Mouse (Mus musculus) liver, embryonic 16.5 days (tissue): ENCODE data around the gene Eml5. TPM values are rescaled to one million over a fixed set of nuclear protein-coding genes. Genes with fewer than 3 reads are reported as not detected.

Experiments
- ATAC-seq: fragments of 200-750 bp; cut with Nextera tagmentation; 2 replicates; pipeline ENCODE4 v1.8.0; 2017; ENCODE audit warnings: low read depth, mild to moderate bottlenecking, moderate number of reproducible peaks, moderate library complexity
- H3K27ac ChIP-seq: fragments of 300-500 bp; sonication (generic); 2 replicates; pipeline ENCODE4 v1.5.1; 2014; ENCODE audit warnings: mild to moderate bottlenecking, low read length
- H3K27me3 ChIP-seq: fragments of 300-500 bp; sonication (generic); 2 replicates; pipeline ENCODE4 v1.6.1; 2014; ENCODE audit warnings: low read depth, low read length, mixed read lengths; ENCODE audit not compliant: control insufficient read depth, insufficient read depth
- H3K36me3 ChIP-seq: fragments of 300-500 bp; sonication (generic); 2 replicates; pipeline ENCODE4 v1.6.1; 2014; ENCODE audit warnings: mild to moderate bottlenecking; ENCODE audit not compliant: control insufficient read depth, insufficient read depth
- H3K4me1 ChIP-seq: fragments of 300-500 bp; sonication (generic); 2 replicates; pipeline ENCODE4 v1.6.1; 2014; ENCODE audit warnings: low read depth, low read length, mixed read lengths; ENCODE audit not compliant: control insufficient read depth
- H3K4me2 ChIP-seq: fragments of 300-500 bp; sonication (generic); 2 replicates; pipeline ENCODE4 v1.6.1; 2014; ENCODE audit warnings: low read depth, low read length, mixed read lengths
- H3K4me3 ChIP-seq: fragments of 300-500 bp; sonication (generic); 2 replicates; pipeline ENCODE4 v1.5.1; 2014; ENCODE audit warnings: low read depth, mild to moderate bottlenecking, low read length
- H3K9ac ChIP-seq: fragments of 300-500 bp; sonication (generic); 2 replicates; pipeline ENCODE4 v1.6.1; 2014; ENCODE audit warnings: low read depth, low read length
- H3K9me3 ChIP-seq: fragments of 300-500 bp; sonication (generic); replicated peaks from 2 replicates; pipeline ENCODE4 v1.6.1; 2016; ENCODE audit warnings: low read length; ENCODE audit not compliant: control insufficient read depth
- WGBS: fragments of 180-500 bp; shearing (Covaris S2); extraction: QIAGEN DNeasy Blood & Tissue Kit; methylation state at CpG from one replicate; pipeline ENCODE4 v1.1.7; 2014; ENCODE audit not compliant: insufficient replicate concordance; 5-methylcytosine and 5-hydroxymethylcytosine counted together
- polyA plus RNA-seq: library from polyadenylated mRNA; unstranded; fragments of >200 nt; fragmentation: Nextera tagmentation; extraction: Ambion mirVana; gene quantifications from 2 replicates; pipeline ENCODE4 v1.2.1, GENCODE M21; 2015

Eml5 gene
- polyA plus RNA-seq, 1 experiment from 2014 or later, result 0.37 TPM

- Histone ChIP-seq H3K36me3 (peaks cover 32% of the 10 kb centered on the region), H3K9ac (no peak overlapping the region)
Measured at GRCm38 (mm10) chr12:98757636-98758035, 143.6 kb downstream of the Eml5 start.

GRCm38 (mm10) chr12:98747380-98747753, 153.9 kb downstream of the Eml5 start:
- H3K4me2 ChIP-seq, result peak overlapping the region; percentile 67
- H3K27me3 ChIP-seq, result no peaks in the 10 kb centered on the region
- peak overlapping the region; percentile 85 for H3K9ac ChIP-seq
- no peaks in the 10 kb centered on the region for H3K9me3 ChIP-seq
- peak overlapping the region; percentile 87 for H3K4me3 ChIP-seq
- peak overlapping the region; percentile 90 for H3K27ac ChIP-seq
- WGBS, result under 1% methylated on average over 14 of the region's 14 CpGs
- no peaks in the 10 kb centered on the region for H3K36me3 ChIP-seq
- H3K4me1 ChIP-seq, result peaks cover 11% of the 10 kb centered on the region
- no peak for ATAC-seq

More at GRCm38 (mm10) chr12:98757636-98758035, 143.6 kb downstream of the Eml5 start:
- Histone ChIP-seq H3K27me3 (no peaks in the 10 kb centered on the region), H3K4me3 (no peak overlapping the region), H3K4me1 (no peaks in the 10 kb centered on the region), H3K27ac (no peak overlapping the region), H3K4me2 (no peak overlapping the region), H3K9me3 (no peaks in the 10 kb centered on the region)
- 76% methylated on average over 6 of the region's 6 CpGs for WGBS
- ATAC-seq, result no peak

- Histone ChIP-seq H3K27me3 (no peaks in the 10 kb centered on the region), H3K27ac (peak within 1 kb of the TSS; percentile 90), H3K9me3 (no peaks in the 10 kb centered on the region), H3K36me3 (no peaks in the 10 kb centered on the region), H3K4me2 (peak within 1 kb of the TSS; percentile 67), H3K4me1 (peaks cover 11% of the 10 kb centered on the region), H3K9ac (peak within 1 kb of the TSS; percentile 85), H3K4me3 (peak within 1 kb of the TSS; percentile 87)
- ATAC-seq, result peak; percentile 92
- under 1% methylated on average over 86 of the region's 87 CpGs for WGBS
Measured at GRCm38 (mm10) chr12:98746746-98747379, 154.4 kb downstream of the Eml5 start, which contains the start of gene Zc3h14. Zc3h14 (plus strand) TSS chr12:98746964.

GRCm38 (mm10) chr12:98746131-98746530, 155.2 kb downstream of the Eml5 start:
- H3K27me3 ChIP-seq, result no peaks in the 10 kb centered on the region
- peak overlapping the region; percentile 87; the same call in 1 of the 2 replicates for H3K4me3 ChIP-seq
- H3K4me1 ChIP-seq, result peaks cover 11% of the 10 kb centered on the region
- peak; percentile 58 for ATAC-seq
- H3K36me3 ChIP-seq, result no peaks in the 10 kb centered on the region
- H3K9ac ChIP-seq, result no peak overlapping the region
- peak overlapping the region; percentile 67 for H3K4me2 ChIP-seq
- H3K9me3 ChIP-seq, result no peaks in the 10 kb centered on the region
- 7% methylated on average over 2 of the region's 2 CpGs for WGBS
- 0 out of 2 replicates have a peak overlapping the region, but pooled peaks have one; percentile 20 for H3K27ac ChIP-seq

- H3K9me3 ChIP-seq, result no peaks in the 10 kb centered on the region
- no peak overlapping the region for H3K4me2 ChIP-seq
- no peak overlapping the region for H3K27ac ChIP-seq
- no peak overlapping the region for H3K4me3 ChIP-seq
- no peak overlapping the region for H3K9ac ChIP-seq
- no peaks in the 10 kb centered on the region for H3K36me3 ChIP-seq
- no peaks in the 10 kb centered on the region for H3K27me3 ChIP-seq
- ATAC-seq, result no peak
- 59% methylated on average over 4 of the region's 4 CpGs for WGBS
- peaks cover 11% of the 10 kb centered on the region for H3K4me1 ChIP-seq
Measured at GRCm38 (mm10) chr12:98745626-98746025, 155.7 kb downstream of the Eml5 start.

- Histone ChIP-seq H3K27ac (peak overlapping the region; percentile 43; the same call in 1 of the 2 replicates), H3K9me3 (no peaks in the 10 kb centered on the region), H3K4me3 (no peak overlapping the region), H3K9ac (no peak overlapping the region), H3K36me3 (no peaks in the 10 kb centered on the region), H3K4me2 (no peak overlapping the region), H3K4me1 (0 out of 2 replicates have a peak, but pooled peaks cover under 1% of the 10 kb centered on the region), H3K27me3 (peaks cover 34% of the 10 kb centered on the region)
- 31% methylated on average over 3 of the region's 3 CpGs for WGBS
- ATAC-seq, result peak; percentile 28; the same call in 1 of the 2 replicates
Measured at GRCm38 (mm10) chr12:98741011-98741501, 160.2 kb downstream of the Eml5 start.

GRCm38 (mm10) chr12:98737801-98738350, 163.4 kb downstream of the Eml5 start:
- H3K4me3 ChIP-seq, result peak overlapping the region; percentile 64
- no peak overlapping the region for H3K9ac ChIP-seq
- peak overlapping the region; percentile 59 for H3K4me2 ChIP-seq
- no peaks in the 10 kb centered on the region for H3K36me3 ChIP-seq
- peaks cover 42% of the 10 kb centered on the region for H3K27me3 ChIP-seq
- peaks cover 13% of the 10 kb centered on the region for H3K4me1 ChIP-seq
- peak overlapping the region; percentile 10; the same call in 1 of the 2 replicates for H3K27ac ChIP-seq
- WGBS, result 14% methylated on average over 7 of the region's 7 CpGs
- H3K9me3 ChIP-seq, result no peaks in the 10 kb centered on the region
- ATAC-seq, result no peak

GRCm38 (mm10) chr12:98736951-98737800, 164.1 kb downstream of the Eml5 start, which contains the start of gene Ptpn21:
Ptpn21 (minus strand) TSS chr12:98737405.
- peak; percentile 60 for ATAC-seq

More at GRCm38 (mm10) chr12:98736951-98737800, 164.1 kb downstream of the Eml5 start, which contains the start of gene Ptpn21:
- H3K36me3 ChIP-seq, result no peaks in the 10 kb centered on the region
- peak within 1 kb of the TSS; percentile 64 for H3K4me3 ChIP-seq
- peaks cover 13% of the 10 kb centered on the region for H3K4me1 ChIP-seq
- peak within 1 kb of the TSS; percentile 69 for H3K9ac ChIP-seq
- H3K27me3 ChIP-seq, result peaks cover 42% of the 10 kb centered on the region
- H3K4me2 ChIP-seq, result peak within 1 kb of the TSS; percentile 59
- H3K9me3 ChIP-seq, result no peaks in the 10 kb centered on the region
- 1% methylated on average over 75 of the region's 75 CpGs for WGBS
- peak within 1 kb of the TSS; percentile 35 for H3K27ac ChIP-seq
